Mouse (Mus musculus) lung, postnatal 0 days (tissue): ENCODE measurements around the gene Pdzrn3.

Experiments
- CTCF ChIP-seq: IDR thresholded peaks from 2 replicates; pipeline ENCODE4 v1.5.1; 2016; ENCODE audit warnings: antibody characterized with exemption, mild to moderate bottlenecking
- EP300 ChIP-seq: IDR thresholded peaks from 2 replicates; pipeline ENCODE4 v1.6.1; 2016; ENCODE audit warnings: antibody characterized with exemption, mild to moderate bottlenecking, control low read depth

DNA sequence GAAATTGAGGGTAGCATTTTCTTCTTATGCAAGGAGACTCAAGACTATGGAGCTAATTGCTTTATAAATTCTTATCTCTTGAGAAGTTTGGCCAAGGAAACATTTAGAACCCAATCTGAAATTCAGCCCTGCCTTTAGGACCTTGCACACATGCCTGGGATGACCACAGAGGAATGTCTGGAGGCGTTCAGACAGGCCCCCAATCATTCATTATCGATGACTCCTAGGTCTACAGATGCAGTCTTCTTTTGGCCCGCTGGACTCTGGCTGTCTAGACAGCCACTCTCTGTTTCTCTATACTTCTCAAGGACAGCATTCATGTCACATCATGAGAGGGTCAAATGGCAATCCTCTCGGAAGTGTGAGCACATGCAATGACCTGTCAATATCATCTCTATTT lies 15.4 kb downstream of the Pdzrn3 start:
- TF ChIP-seq CTCF = no peak
- 0 out of 2 replicates have a peak, but pooled peaks have one; percentile 3 for TF ChIP-seq EP300
